Mouse (Mus musculus): ENCODE data around the gene Ptpn4. TPM values are rescaled to one million over a fixed set of nuclear protein-coding genes. Genes with fewer than 3 reads are reported as not detected.

Ptpn4 gene
- 15.8 TPM for polyA plus RNA-seq (2014; fragmentation: Illumina TruSeq; extraction: RNeasy Lipid Tissue Mini Kit (QIAGEN cat#74804); ENCODE audit: low replicate concordance)

GRCm38 (mm10) chr1:119837035-119837751, at the start of gene Ptpn4:
Gene Ptpn4 (minus strand): TSS chr1:119837613.

DNA sequence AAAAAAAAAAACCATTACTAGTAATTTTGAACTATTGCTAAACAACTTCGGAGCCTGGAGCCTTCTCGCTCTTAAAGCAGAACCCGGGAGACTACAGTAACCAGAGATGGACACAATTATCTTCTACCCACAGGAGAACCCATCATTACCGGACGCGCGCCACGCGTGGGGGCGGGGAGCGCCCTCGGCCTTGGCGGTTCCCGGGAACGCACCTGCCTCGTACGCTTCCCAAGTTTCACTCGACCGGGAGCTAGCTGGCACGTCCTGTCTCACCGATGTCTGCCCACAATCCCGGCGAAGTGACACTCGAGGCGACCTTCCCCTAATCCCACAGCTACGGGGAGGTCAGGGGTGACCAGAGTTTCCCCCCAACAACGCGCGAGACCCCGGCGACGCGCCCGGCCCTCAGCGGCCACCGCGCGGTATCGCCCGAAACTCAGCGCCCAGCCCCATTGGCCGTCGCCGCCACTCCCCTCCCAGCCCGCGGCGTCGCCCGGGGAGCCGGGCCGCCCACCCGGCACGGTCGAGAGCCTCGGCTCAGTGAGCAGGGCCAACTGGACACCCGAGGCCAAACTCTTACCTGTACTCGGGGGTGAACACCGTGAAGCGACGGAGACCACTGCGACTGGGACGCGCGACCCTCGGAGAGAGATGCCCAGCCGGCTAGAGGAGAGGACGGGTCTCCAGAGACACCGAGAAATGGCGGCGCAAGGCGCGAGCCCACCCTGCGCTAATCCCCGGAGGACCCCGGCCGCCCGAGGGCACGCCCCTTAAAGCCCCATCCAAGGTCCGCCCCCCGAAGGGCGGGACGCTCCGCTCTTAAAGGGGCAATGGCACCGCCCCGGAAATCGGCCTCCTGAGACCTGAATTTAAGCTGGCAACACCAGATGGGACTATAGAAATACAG, 189.0 kb downstream of the Ptpn4 start, which contains the start of gene Epb41l5:
TSS of gene Epb41l5 (minus strand) at position 796 of the 907 bp plus-strand sequence.

Other genes with a start within 250 kb of the Ptpn4 start
- 19.0 TPM for gene Epb41l5, start 188.6 kb downstream of the Ptpn4 start, polyA plus RNA-seq (2014; fragmentation: Illumina TruSeq; extraction: RNeasy Lipid Tissue Mini Kit (QIAGEN cat#74804); ENCODE audit: low replicate concordance)
- 4.7 TPM for gene Tmem177, start 75.6 kb upstream of the Ptpn4 start, polyA plus RNA-seq (2014; fragmentation: Illumina TruSeq; extraction: RNeasy Lipid Tissue Mini Kit (QIAGEN cat#74804); ENCODE audit: low replicate concordance)
- gene Cfap221, start 159.6 kb upstream of the Ptpn4 start, polyA plus RNA-seq (2014; fragmentation: Illumina TruSeq; extraction: RNeasy Lipid Tissue Mini Kit (QIAGEN cat#74804); ENCODE audit: low replicate concordance), result not detected
- not detected for gene Sctr, start 169.3 kb upstream of the Ptpn4 start, polyA plus RNA-seq (2014; fragmentation: Illumina TruSeq; extraction: RNeasy Lipid Tissue Mini Kit (QIAGEN cat#74804); ENCODE audit: low replicate concordance)
- 1.2 TPM for gene Tmem37, start 236.5 kb upstream of the Ptpn4 start, polyA plus RNA-seq (2014; fragmentation: Illumina TruSeq; extraction: RNeasy Lipid Tissue Mini Kit (QIAGEN cat#74804); ENCODE audit: low replicate concordance)